Mouse (Mus musculus) CH12.LX (cell line): ENCODE measurements around the gene Mcl1.

Source experiments
- CTCF ChIP-seq, 2 experiments: IDR thresholded peaks in 1 of 2; conservative IDR thresholded peaks in 1 of 2; 2 replicates each; pipeline ENCODE4 v1.5.1; 2011 to 2012; ENCODE audit warnings: low read depth in 2 of 2, low read length in 2 of 2, improper control_type of control experiment in 1 of 2, inconsistent platforms in 1 of 2, mild to moderate bottlenecking in 1 of 2, moderate library complexity in 1 of 2
- MAX ChIP-seq: IDR thresholded peaks from 2 replicates; pipeline ENCODE4 v1.6.1; 2011; ENCODE audit warnings: low read length, improper control_type of control experiment
- MEF2A ChIP-seq: IDR thresholded peaks from 2 replicates; pipeline ENCODE4 v1.6.1; 2014; ENCODE audit warnings: low read depth, mild to moderate bottlenecking, inconsistent platforms, low read length, improper control_type of control experiment, borderline replicate concordance
- NRF1 ChIP-seq: IDR thresholded peaks from 2 replicates; pipeline ENCODE4 v1.6.1; 2014; ENCODE audit warnings: low read depth, mild to moderate bottlenecking, inconsistent platforms, low read length, improper control_type of control experiment, moderate library complexity
- POLR2A ChIP-seq: IDR thresholded peaks from 2 replicates; pipeline ENCODE4 v1.6.1; 2011; ENCODE audit warnings: low read depth, mild to moderate bottlenecking, improper control_type of control experiment, low read length
- SMC3 ChIP-seq: IDR thresholded peaks from 2 replicates; pipeline ENCODE4 v1.6.1; 2011; ENCODE audit warnings: low read depth, low read length, improper control_type of control experiment
- TCF12 ChIP-seq: IDR thresholded peaks from 2 replicates; pipeline ENCODE4 v1.6.1; 2014; ENCODE audit warnings: low read depth, mild to moderate bottlenecking, inconsistent platforms, low read length, improper control_type of control experiment
- UBTF ChIP-seq: IDR thresholded peaks from 2 replicates; pipeline ENCODE4 v1.6.1; 2012; ENCODE audit warnings: low read depth, mild to moderate bottlenecking, inconsistent platforms, low read length, improper control_type of control experiment, moderate library complexity
- USF1 ChIP-seq: IDR thresholded peaks from 2 replicates; pipeline ENCODE4 v1.6.1; 2014; ENCODE audit warnings: low read depth, mild to moderate bottlenecking, inconsistent platforms, low read length, improper control_type of control experiment
- ZC3H11A ChIP-seq: IDR thresholded peaks from 2 replicates; pipeline ENCODE4 v1.6.1; 2012; ENCODE audit warnings: low read depth, mild to moderate bottlenecking, inconsistent platforms, low read length, improper control_type of control experiment

GRCm38 (mm10) chr3:95652871-95653270 lies 5.7 kb upstream of the Mcl1 start:
- TF ChIP-seq TCF12 = no peak
- no peak for TF ChIP-seq MEF2A
- TF ChIP-seq USF1 = no peak
- no peak for TF ChIP-seq CTCF (conservative IDR thresholded peaks at IDR 0.05 in 1 of 2, IDR thresholded peaks at IDR 0.05 in 1 of 2; ENCODE audit: low read depth in 2 of 2, low read length in 2 of 2)
- TF ChIP-seq NRF1 = no peak
- no peak for TF ChIP-seq MAX
- no peak for TF ChIP-seq UBTF
- no peak for TF ChIP-seq POLR2A
- no peak for TF ChIP-seq ZC3H11A
- no peak for TF ChIP-seq SMC3
